Mouse (Mus musculus) embryonic facial prominence, embryonic 14.5 days (tissue): ENCODE results near the gene Hivep2. TPM values are rescaled to one million over a fixed set of nuclear protein-coding genes. Genes with fewer than 3 reads are reported as not detected.

Source experiments
- ATAC-seq: fragments of 200-750 bp; cut with Nextera tagmentation; 2 replicates; pipeline ENCODE4 v1.8.0; 2017; ENCODE audit warnings: low read depth, moderate number of reproducible peaks, moderate TSS enrichment
- DNase-seq: peaks from one replicate; pipeline ENCODE4 v3.0.0-alpha.2; 2015; ENCODE audit warnings: low spot score
- H3K27ac ChIP-seq: fragments of 300-500 bp; sonication (generic); replicated peaks from 2 replicates; pipeline ENCODE4 v1.5.1; 2014; ENCODE audit warnings: low read depth, mild to moderate bottlenecking, low read length, moderate library complexity
- H3K27me3 ChIP-seq: fragments of 300-500 bp; sonication (generic); replicated peaks from 2 replicates; pipeline ENCODE4 v1.6.1; 2014; ENCODE audit warnings: low read length; ENCODE audit not compliant: control insufficient read depth, insufficient read depth
- H3K36me3 ChIP-seq: fragments of 300-500 bp; sonication (generic); 2 replicates; pipeline ENCODE4 v1.6.1; 2014; ENCODE audit warnings: low read length, mixed read lengths; ENCODE audit not compliant: control insufficient read depth, insufficient read depth
- H3K4me1 ChIP-seq: fragments of 300-500 bp; sonication (generic); 2 replicates; pipeline ENCODE4 v1.6.1; 2014; ENCODE audit warnings: antibody characterized with exemption, low read length; ENCODE audit not compliant: control insufficient read depth, insufficient read depth
- H3K4me2 ChIP-seq: fragments of 300-500 bp; sonication (generic); 2 replicates; pipeline ENCODE4 v1.6.1; 2014; ENCODE audit warnings: low read depth, mild to moderate bottlenecking, low read length, moderate library complexity, mixed read lengths
- H3K4me3 ChIP-seq: fragments of 300-500 bp; sonication (generic); 2 replicates; pipeline ENCODE4 v1.5.1; 2014; ENCODE audit warnings: low read depth, mild to moderate bottlenecking, low read length
- H3K9ac ChIP-seq: fragments of 300-500 bp; sonication (generic); 2 replicates; pipeline ENCODE4 v1.6.1; 2014; ENCODE audit warnings: low read depth, mild to moderate bottlenecking, low read length, moderate library complexity, mixed read lengths
- H3K9me3 ChIP-seq: fragments of 300-500 bp; sonication (generic); 2 replicates; pipeline ENCODE4 v1.6.1; 2016; ENCODE audit warnings: low read length; ENCODE audit not compliant: control insufficient read depth
- WGBS: fragments of 180-500 bp; shearing (Covaris S2); extraction: QIAGEN DNeasy Blood & Tissue Kit; methylation state at CpG from one replicate; pipeline ENCODE4 v1.1.7; 2014; 5-methylcytosine and 5-hydroxymethylcytosine counted together
- polyA plus RNA-seq: library from polyadenylated mRNA; unstranded; fragments of >200 nt; fragmentation: Nextera tagmentation; extraction: Ambion mirVana; gene quantifications from 2 replicates; pipeline ENCODE4 v1.2.1, GENCODE M21; 2014

The Hivep2 gene
- polyA plus RNA-seq, 1 experiment from 2014 or later: 14.8 TPM

- no peak overlapping the region for H3K4me2 ChIP-seq
- H3K27me3 ChIP-seq: no peaks in the 10 kb centered on the region
- no peaks in the 10 kb centered on the region for H3K36me3 ChIP-seq
- no peak overlapping the region for H3K27ac ChIP-seq
- WGBS: 81% methylated on average over 3 of the region's 3 CpGs
- no peak for ATAC-seq
- peaks cover 7% of the 10 kb centered on the region; the same call in 1 of the 2 replicates for H3K9me3 ChIP-seq
- no peak overlapping the region for H3K4me3 ChIP-seq
- H3K4me1 ChIP-seq: no peaks in the 10 kb centered on the region
- no peak overlapping the region for H3K9ac ChIP-seq
- DNase-seq: no peak
These were observed 130.2 kb downstream of the Hivep2 start for GRCm38 (mm10) chr10:14096045-14096444.

- Histone ChIP-seq H3K9me3 (no peaks in the 10 kb centered on the region), H3K4me3 (no peak overlapping the region), H3K36me3 (no peaks in the 10 kb centered on the region), H3K27ac (no peak overlapping the region), H3K27me3 (no peaks in the 10 kb centered on the region), H3K4me1 (no peaks in the 10 kb centered on the region), H3K9ac (no peak overlapping the region), H3K4me2 (no peak overlapping the region)
- WGBS: 84% methylated on average over 4 of the region's 4 CpGs
- DNase-seq (no peak), ATAC-seq (no peak)
These were observed 133.3 kb downstream of the Hivep2 start for GRCm38 (mm10) chr10:14099182-14099581.

- 92% methylated on average over 8 of the region's 8 CpGs for WGBS
- no peaks in the 10 kb centered on the region for H3K4me1 ChIP-seq
- H3K9me3 ChIP-seq: no peaks in the 10 kb centered on the region
- no peak for ATAC-seq
- no peak overlapping the region for H3K9ac ChIP-seq
- H3K4me3 ChIP-seq: no peak overlapping the region
- H3K27me3 ChIP-seq: no peaks in the 10 kb centered on the region
- no peaks in the 10 kb centered on the region for H3K36me3 ChIP-seq
- no peak overlapping the region for H3K4me2 ChIP-seq
- H3K27ac ChIP-seq: no peak overlapping the region
- no peak for DNase-seq
These were observed 134.2 kb downstream of the Hivep2 start for GRCm38 (mm10) chr10:14100041-14100440.

- H3K27me3 ChIP-seq: no peaks in the 10 kb centered on the region
- H3K4me2 ChIP-seq: no peak overlapping the region
- no peaks in the 10 kb centered on the region for H3K36me3 ChIP-seq
- ATAC-seq: no peak
- WGBS: 80% methylated on average over 3 of the region's 3 CpGs
- no peak for DNase-seq
- H3K4me3 ChIP-seq: no peak overlapping the region
- no peak overlapping the region for H3K9ac ChIP-seq
- no peaks in the 10 kb centered on the region for H3K4me1 ChIP-seq
- H3K9me3 ChIP-seq: no peaks in the 10 kb centered on the region
- H3K27ac ChIP-seq: no peak overlapping the region
These were observed 135.0 kb downstream of the Hivep2 start for GRCm38 (mm10) chr10:14100847-14101246.

- Histone ChIP-seq H3K27ac (no peak overlapping the region), H3K4me2 (no peak overlapping the region), H3K9me3 (no peaks in the 10 kb centered on the region), H3K36me3 (no peaks in the 10 kb centered on the region), H3K27me3 (no peaks in the 10 kb centered on the region), H3K4me3 (no peak overlapping the region), H3K9ac (no peak overlapping the region), H3K4me1 (no peaks in the 10 kb centered on the region)
- WGBS: 81% methylated on average over 5 of the region's 5 CpGs
- no peak for ATAC-seq
- no peak for DNase-seq
These were observed 136.1 kb downstream of the Hivep2 start for GRCm38 (mm10) chr10:14101966-14102365.

- Histone ChIP-seq H3K9me3 (no peaks in the 10 kb centered on the region), H3K27me3 (no peaks in the 10 kb centered on the region), H3K4me1 (no peaks in the 10 kb centered on the region), H3K4me2 (no peak overlapping the region), H3K36me3 (no peaks in the 10 kb centered on the region), H3K27ac (no peak overlapping the region), H3K9ac (no peak overlapping the region), H3K4me3 (no peak overlapping the region)
- ATAC-seq (no peak), DNase-seq (no peak)
- 71% methylated on average over 7 of the region's 7 CpGs for WGBS
These were observed 142.3 kb downstream of the Hivep2 start for GRCm38 (mm10) chr10:14107980-14108671.

GRCm38 (mm10) chr10:14115846-14116245 lies 150.0 kb downstream of the Hivep2 start:
- Histone ChIP-seq H3K27me3 (no peaks in the 10 kb centered on the region), H3K9me3 (no peaks in the 10 kb centered on the region), H3K4me3 (no peak overlapping the region), H3K9ac (no peak overlapping the region), H3K27ac (no peak overlapping the region), H3K36me3 (no peaks in the 10 kb centered on the region), H3K4me1 (no peaks in the 10 kb centered on the region), H3K4me2 (no peak overlapping the region)
- DNase-seq: no peak
- WGBS: 77% methylated on average over 4 of the region's 4 CpGs
- no peak for ATAC-seq

- WGBS: 88% methylated on average over 5 of the region's 5 CpGs
These were observed 151.1 kb downstream of the Hivep2 start for GRCm38 (mm10) chr10:14116978-14117377.

GRCm38 (mm10) chr10:14119201-14119600 lies 153.3 kb downstream of the Hivep2 start:
- Histone ChIP-seq H3K36me3 (no peaks in the 10 kb centered on the region), H3K4me2 (no peak overlapping the region), H3K27me3 (no peaks in the 10 kb centered on the region), H3K9ac (no peak overlapping the region), H3K9me3 (no peaks in the 10 kb centered on the region), H3K27ac (no peak overlapping the region), H3K4me1 (no peaks in the 10 kb centered on the region), H3K4me3 (no peak overlapping the region)
- WGBS: 83% methylated on average over 5 of the region's 5 CpGs
- ATAC-seq (no peak), DNase-seq (no peak)

More at GRCm38 (mm10) chr10:14116978-14117377, 151.1 kb downstream of the Hivep2 start:
- DNase-seq: no peak
- H3K4me3 ChIP-seq: no peak overlapping the region
- H3K4me2 ChIP-seq: no peak overlapping the region
- no peaks in the 10 kb centered on the region for H3K9me3 ChIP-seq
- H3K4me1 ChIP-seq: no peaks in the 10 kb centered on the region
- no peaks in the 10 kb centered on the region for H3K36me3 ChIP-seq
- no peaks in the 10 kb centered on the region for H3K27me3 ChIP-seq
- no peak overlapping the region for H3K27ac ChIP-seq
- no peak overlapping the region for H3K9ac ChIP-seq
- ATAC-seq: no peak
